Mouse (Mus musculus): ENCODE data around the gene Gtf2ird2. TPM values are rescaled to one million over a fixed set of nuclear protein-coding genes. Genes with fewer than 3 reads are reported as not detected.

Gtf2ird2 gene
- polyA plus RNA-seq, 1 experiment from 2014 or later = 7.5 TPM

- no peaks in the 10 kb centered on the region for H3K9me3 ChIP-seq (ENCODE audit: control insufficient read depth, low read length)
- no peaks in the 10 kb centered on the region for H3K4me1 ChIP-seq (replicated peaks; ENCODE audit: control insufficient read depth, insufficient read depth, low read length)
- H3K4me3 ChIP-seq (ENCODE audit: low read depth, low read length) = no peak overlapping the region
- peaks cover 95% of the 10 kb centered on the region for H3K36me3 ChIP-seq (ENCODE audit: control insufficient read depth, insufficient read depth, low read length)
- WGBS = 95% methylated on average over 10 of the region's 10 CpGs
- DNase-seq (ENCODE audit: low spot score) (no peak), ATAC-seq (replicated peaks; ENCODE audit: low FRiP score, low TSS enrichment, low read depth) (no peak; the same call in 1 of the 2 replicates)
- H3K27me3 ChIP-seq (replicated peaks; ENCODE audit: control insufficient read depth, insufficient read depth, low read length) = no peaks in the 10 kb centered on the region
- H3K4me2 ChIP-seq (ENCODE audit: low read length) = no peak overlapping the region
- no peak overlapping the region for H3K27ac ChIP-seq (ENCODE audit: low read depth)
- H3K9ac ChIP-seq (ENCODE audit: low read length) = no peak overlapping the region
Observed at GRCm38 (mm10) chr5:134255294-134255693, 71.5 kb downstream of the Gtf2ird2 start.

GRCm38 (mm10) chr5:134257349-134258031 is 73.7 kb downstream of the Gtf2ird2 start:
- Histone ChIP-seq H3K27ac (ENCODE audit: low read depth) (no peak overlapping the region), H3K9ac (ENCODE audit: low read length) (no peak overlapping the region), H3K36me3 (ENCODE audit: control insufficient read depth, insufficient read depth, low read length) (peaks cover 95% of the 10 kb centered on the region), H3K4me3 (ENCODE audit: low read depth, low read length) (no peak overlapping the region), H3K4me2 (ENCODE audit: low read length) (no peak overlapping the region), H3K27me3 (replicated peaks; ENCODE audit: control insufficient read depth, insufficient read depth, low read length) (no peaks in the 10 kb centered on the region), H3K9me3 (ENCODE audit: control insufficient read depth, low read length) (no peaks in the 10 kb centered on the region), H3K4me1 (replicated peaks; ENCODE audit: control insufficient read depth, insufficient read depth, low read length) (no peaks in the 10 kb centered on the region)
- no peak for DNase-seq (ENCODE audit: low spot score)
- WGBS = 91% methylated on average over 13 of the region's 13 CpGs
- ATAC-seq (replicated peaks; ENCODE audit: low FRiP score, low TSS enrichment, low read depth) = no peak

GRCm38 (mm10) chr5:134258395-134258794 is 74.6 kb downstream of the Gtf2ird2 start:
- no peaks in the 10 kb centered on the region for H3K9me3 ChIP-seq (ENCODE audit: control insufficient read depth, low read length)
- no peak overlapping the region for H3K9ac ChIP-seq (ENCODE audit: low read length)
- no peak for ATAC-seq (replicated peaks; ENCODE audit: low FRiP score, low TSS enrichment, low read depth)
- H3K4me3 ChIP-seq (ENCODE audit: low read depth, low read length) = no peak overlapping the region
- DNase-seq (ENCODE audit: low spot score) = no peak
- no peak overlapping the region for H3K4me2 ChIP-seq (ENCODE audit: low read length)
- no peaks in the 10 kb centered on the region for H3K4me1 ChIP-seq (replicated peaks; ENCODE audit: control insufficient read depth, insufficient read depth, low read length)
- peaks cover 95% of the 10 kb centered on the region for H3K36me3 ChIP-seq (ENCODE audit: control insufficient read depth, insufficient read depth, low read length)
- no peaks in the 10 kb centered on the region for H3K27me3 ChIP-seq (replicated peaks; ENCODE audit: control insufficient read depth, insufficient read depth, low read length)
- WGBS = 68% methylated on average over 4 of the region's 4 CpGs
- no peak overlapping the region for H3K27ac ChIP-seq (ENCODE audit: low read depth)

GRCm38 (mm10) chr5:134258934-134259333 is 75.1 kb downstream of the Gtf2ird2 start:
- no peaks in the 10 kb centered on the region for H3K9me3 ChIP-seq (ENCODE audit: control insufficient read depth, low read length)
- H3K27ac ChIP-seq (ENCODE audit: low read depth) = no peak overlapping the region
- H3K36me3 ChIP-seq (ENCODE audit: control insufficient read depth, insufficient read depth, low read length) = peaks cover 95% of the 10 kb centered on the region
- H3K4me1 ChIP-seq (replicated peaks; ENCODE audit: control insufficient read depth, insufficient read depth, low read length) = no peaks in the 10 kb centered on the region
- WGBS = 96% methylated on average over 2 of the region's 2 CpGs
- H3K27me3 ChIP-seq (replicated peaks; ENCODE audit: control insufficient read depth, insufficient read depth, low read length) = no peaks in the 10 kb centered on the region
- DNase-seq (ENCODE audit: low spot score) = no peak
- no peak overlapping the region for H3K4me3 ChIP-seq (ENCODE audit: low read depth, low read length)
- no peak overlapping the region for H3K9ac ChIP-seq (ENCODE audit: low read length)
- ATAC-seq (replicated peaks; ENCODE audit: low FRiP score, low TSS enrichment, low read depth) = no peak
- H3K4me2 ChIP-seq (ENCODE audit: low read length) = no peak overlapping the region

GRCm38 (mm10) chr5:134260001-134260636 is 76.3 kb downstream of the Gtf2ird2 start:
- Histone ChIP-seq H3K4me3 (ENCODE audit: low read depth, low read length) (no peak overlapping the region), H3K4me1 (replicated peaks; ENCODE audit: control insufficient read depth, insufficient read depth, low read length) (no peaks in the 10 kb centered on the region), H3K27me3 (replicated peaks; ENCODE audit: control insufficient read depth, insufficient read depth, low read length) (no peaks in the 10 kb centered on the region), H3K36me3 (ENCODE audit: control insufficient read depth, insufficient read depth, low read length) (peaks cover 95% of the 10 kb centered on the region), H3K9me3 (ENCODE audit: control insufficient read depth, low read length) (no peaks in the 10 kb centered on the region), H3K27ac (ENCODE audit: low read depth) (no peak overlapping the region), H3K9ac (ENCODE audit: low read length) (no peak overlapping the region), H3K4me2 (ENCODE audit: low read length) (no peak overlapping the region)
- 87% methylated on average over 9 of the region's 9 CpGs for WGBS
- no peak for DNase-seq (ENCODE audit: low spot score)
- ATAC-seq (replicated peaks; ENCODE audit: low FRiP score, low TSS enrichment, low read depth) = no peak

- H3K9ac ChIP-seq (ENCODE audit: low read length) = no peak overlapping the region
- no peak overlapping the region for H3K4me2 ChIP-seq (ENCODE audit: low read length)
- H3K27me3 ChIP-seq (replicated peaks; ENCODE audit: control insufficient read depth, insufficient read depth, low read length) = no peaks in the 10 kb centered on the region
- 86% methylated on average over 2 of the region's 2 CpGs for WGBS
- no peaks in the 10 kb centered on the region for H3K4me1 ChIP-seq (replicated peaks; ENCODE audit: control insufficient read depth, insufficient read depth, low read length)
- H3K36me3 ChIP-seq (ENCODE audit: control insufficient read depth, insufficient read depth, low read length) = peaks cover 98% of the 10 kb centered on the region
- no peak for ATAC-seq (replicated peaks; ENCODE audit: low FRiP score, low TSS enrichment, low read depth)
- DNase-seq (ENCODE audit: low spot score) = no peak
- no peak overlapping the region for H3K4me3 ChIP-seq (ENCODE audit: low read depth, low read length)
- H3K9me3 ChIP-seq (ENCODE audit: control insufficient read depth, low read length) = no peaks in the 10 kb centered on the region
- H3K27ac ChIP-seq (ENCODE audit: low read depth) = no peak overlapping the region
Observed at GRCm38 (mm10) chr5:134265890-134266289, 82.1 kb downstream of the Gtf2ird2 start.

GRCm38 (mm10) chr5:134266404-134266803 is 82.6 kb downstream of the Gtf2ird2 start:
- Histone ChIP-seq H3K4me1 (replicated peaks; ENCODE audit: control insufficient read depth, insufficient read depth, low read length) (no peaks in the 10 kb centered on the region), H3K27me3 (replicated peaks; ENCODE audit: control insufficient read depth, insufficient read depth, low read length) (no peaks in the 10 kb centered on the region), H3K36me3 (ENCODE audit: control insufficient read depth, insufficient read depth, low read length) (peaks cover 98% of the 10 kb centered on the region), H3K27ac (ENCODE audit: low read depth) (no peak overlapping the region), H3K9ac (ENCODE audit: low read length) (no peak overlapping the region), H3K4me2 (ENCODE audit: low read length) (no peak overlapping the region), H3K9me3 (ENCODE audit: control insufficient read depth, low read length) (no peaks in the 10 kb centered on the region), H3K4me3 (ENCODE audit: low read depth, low read length) (no peak overlapping the region)
- no peak for DNase-seq (ENCODE audit: low spot score)
- ATAC-seq (replicated peaks; ENCODE audit: low FRiP score, low TSS enrichment, low read depth) = no peak
- WGBS = 81% methylated on average over 18 of the region's 18 CpGs

- no peak overlapping the region for H3K4me3 ChIP-seq (ENCODE audit: low read depth, low read length)
- H3K4me1 ChIP-seq (replicated peaks; ENCODE audit: control insufficient read depth, insufficient read depth, low read length) = no peaks in the 10 kb centered on the region
- H3K4me2 ChIP-seq (ENCODE audit: low read length) = no peak overlapping the region
- no peak for DNase-seq (ENCODE audit: low spot score)
- WGBS = 96% methylated on average over 8 of the region's 8 CpGs
- no peaks in the 10 kb centered on the region for H3K27me3 ChIP-seq (replicated peaks; ENCODE audit: control insufficient read depth, insufficient read depth, low read length)
- H3K9me3 ChIP-seq (ENCODE audit: control insufficient read depth, low read length) = no peaks in the 10 kb centered on the region
- peaks cover 98% of the 10 kb centered on the region for H3K36me3 ChIP-seq (ENCODE audit: control insufficient read depth, insufficient read depth, low read length)
- H3K9ac ChIP-seq (ENCODE audit: low read length) = no peak overlapping the region
- no peak for ATAC-seq (replicated peaks; ENCODE audit: low FRiP score, low TSS enrichment, low read depth)
- no peak overlapping the region for H3K27ac ChIP-seq (ENCODE audit: low read depth)
Observed at GRCm38 (mm10) chr5:134268751-134269150, 84.9 kb downstream of the Gtf2ird2 start.

- WGBS = 86% methylated on average over 5 of the region's 5 CpGs
- Histone ChIP-seq H3K4me1 (replicated peaks; ENCODE audit: control insufficient read depth, insufficient read depth, low read length) (no peaks in the 10 kb centered on the region), H3K27me3 (replicated peaks; ENCODE audit: control insufficient read depth, insufficient read depth, low read length) (no peaks in the 10 kb centered on the region), H3K9me3 (ENCODE audit: control insufficient read depth, low read length) (no peaks in the 10 kb centered on the region), H3K4me3 (ENCODE audit: low read depth, low read length) (no peak overlapping the region), H3K4me2 (ENCODE audit: low read length) (no peak overlapping the region), H3K9ac (ENCODE audit: low read length) (no peak overlapping the region), H3K27ac (ENCODE audit: low read depth) (no peak overlapping the region), H3K36me3 (ENCODE audit: control insufficient read depth, insufficient read depth, low read length) (peaks cover 98% of the 10 kb centered on the region)
- ATAC-seq (replicated peaks; ENCODE audit: low FRiP score, low TSS enrichment, low read depth) (no peak), DNase-seq (ENCODE audit: low spot score) (no peak)
Observed at GRCm38 (mm10) chr5:134269751-134270150, 85.9 kb downstream of the Gtf2ird2 start.

Data from intestine, embryonic 14.5 days (tissue).